16 mouse cellular contexts compared by ENCODE assay signal in genomic region chr10:20317466-20317865, GRCm38 (mm10). TPM values are rescaled to one million over a fixed set of nuclear protein-coding genes. Genes with fewer than 3 reads are reported as not detected.
DNase-seq lines count a peak whose midpoint lies in the region; ATAC-seq lines count a peak whose summit lies in the region.
"Had no signal": no experiment of that assay in that cellular context is flagged by ENCODE, and none has a peak within 500 bp of the region (broad histone marks: within the 10 kb centered on the region; RNA-seq: fewer than 3 reads in every experiment).

No protein-coding gene starts in this region.

- H3K4me2 ChIP-seq in heart, embryonic 11.5 days, result peak overlapping the region; percentile 38
- no peak overlapping the region for H3K4me2 ChIP-seq in midbrain, embryonic 11.5 days
- no peak overlapping the region for H3K4me2 ChIP-seq in midbrain, embryonic 14.5 days (ENCODE audit: low read length)
- H3K4me2 ChIP-seq: hindbrain, embryonic 13.5 days; limb, embryonic 12.5 days had no signal

- peaks cover 9% of the 10 kb centered on the region; the same call in 1 of the 2 replicates for H3K36me3 ChIP-seq in heart, embryonic 11.5 days (ENCODE audit: control insufficient read depth, insufficient read depth, low read length)
- H3K36me3 ChIP-seq in midbrain, embryonic 11.5 days (ENCODE audit: control insufficient read depth, insufficient read depth, low read length), result 0 out of 2 replicates have a peak, but pooled peaks cover 6% of the 10 kb centered on the region
- peaks cover 25% of the 10 kb centered on the region for H3K36me3 ChIP-seq in midbrain, embryonic 14.5 days (ENCODE audit: control insufficient read depth, insufficient read depth, low read length)

- 49% methylated on average over 5 of the region's 5 CpGs for WGBS in heart, embryonic 11.5 days (ENCODE audit: insufficient replicate concordance)
- 97% methylated on average over 5 of the region's 5 CpGs for WGBS in midbrain, embryonic 11.5 days
- 86% methylated on average over 5 of the region's 5 CpGs for WGBS in midbrain, embryonic 14.5 days

- H3K27ac ChIP-seq in heart, embryonic 11.5 days (ENCODE audit: low read depth, low read length), result no peak overlapping the region
- H3K27ac ChIP-seq in midbrain, embryonic 11.5 days (ENCODE audit: low read depth, low read length), result no peak overlapping the region
- H3K27ac ChIP-seq in midbrain, embryonic 14.5 days (replicated peaks; ENCODE audit: low read depth, low read length), result no peak overlapping the region
- H3K27ac ChIP-seq: forebrain, embryonic 10.5 days; hindbrain, embryonic 13.5 days; limb, embryonic 12.5 days had no signal

- no peak for DNase-seq in heart, adult 9 months (ENCODE audit: low spot score in 2 of 2)
- peak; percentile 80 for DNase-seq in midbrain, embryonic 11.5 days (ENCODE audit: low spot score, missing footprints)
- DNase-seq in midbrain, embryonic 14.5 days, result no peak
- peak; percentile 17 for DNase-seq in heart, postnatal 4 days
- no peak for DNase-seq in adrenal gland, adult 18-20 months (ENCODE audit: low spot score in 2 of 2)
- no peak for DNase-seq in layer of hippocampus, postnatal 14 days (ENCODE audit: low spot score in 2 of 2)
- DNase-seq: cerebellum, adult 18-20 months; lung, postnatal 10 days; right cerebral cortex, postnatal 4 days; thymus, adult 2 months had no signal

- H3K9ac ChIP-seq in heart, embryonic 11.5 days (ENCODE audit: low read depth, low read length), result no peak overlapping the region
- no peak overlapping the region for H3K9ac ChIP-seq in midbrain, embryonic 11.5 days (ENCODE audit: low read length)
- H3K9ac ChIP-seq in midbrain, embryonic 14.5 days (replicated peaks; ENCODE audit: low read length), result no peak overlapping the region
- H3K9ac ChIP-seq: hindbrain, embryonic 13.5 days; limb, embryonic 12.5 days had no signal

- no peaks in the 10 kb centered on the region for H3K9me3 ChIP-seq in heart, embryonic 11.5 days (replicated peaks; ENCODE audit: control insufficient read depth, low read length)
- no peaks in the 10 kb centered on the region for H3K9me3 ChIP-seq in midbrain, embryonic 11.5 days (ENCODE audit: control insufficient read depth, low read length)
- H3K9me3 ChIP-seq in midbrain, embryonic 14.5 days (ENCODE audit: control insufficient read depth, low read length), result no peaks in the 10 kb centered on the region
- H3K9me3 ChIP-seq: forebrain, embryonic 10.5 days; hindbrain, embryonic 13.5 days; limb, embryonic 12.5 days had no signal

- peaks cover 3% of the 10 kb centered on the region; the same call in 1 of the 2 replicates for H3K4me1 ChIP-seq in heart, embryonic 11.5 days (ENCODE audit: control insufficient read depth, insufficient read depth, low read length)
- H3K4me1 ChIP-seq in midbrain, embryonic 11.5 days (ENCODE audit: control insufficient read depth, insufficient read depth, low read length), result peaks cover 5% of the 10 kb centered on the region
- H3K4me1 ChIP-seq in midbrain, embryonic 14.5 days (ENCODE audit: control insufficient read depth, insufficient read depth, low read length), result peaks cover 15% of the 10 kb centered on the region

- peak overlapping the region; percentile 12; the same call in 1 of the 2 replicates for H3K4me3 ChIP-seq in heart, embryonic 11.5 days (ENCODE audit: low read depth, low read length)
- H3K4me3 ChIP-seq in midbrain, embryonic 11.5 days (ENCODE audit: low read depth, low read length), result no peak overlapping the region
- no peak overlapping the region for H3K4me3 ChIP-seq in midbrain, embryonic 14.5 days (replicated peaks; ENCODE audit: low read depth, low read length)
- H3K4me3 ChIP-seq: forebrain, embryonic 10.5 days; hindbrain, embryonic 13.5 days; limb, embryonic 12.5 days had no signal

- no peaks in the 10 kb centered on the region for H3K27me3 ChIP-seq in heart, embryonic 11.5 days (ENCODE audit: control insufficient read depth, insufficient read depth, low read length)
- H3K27me3 ChIP-seq in midbrain, embryonic 11.5 days (ENCODE audit: control insufficient read depth, insufficient read depth, low read length), result no peaks in the 10 kb centered on the region
- H3K27me3 ChIP-seq in midbrain, embryonic 14.5 days (ENCODE audit: control insufficient read depth, insufficient read depth, low read length), result no peaks in the 10 kb centered on the region
- H3K27me3 ChIP-seq: hindbrain, embryonic 13.5 days; limb, embryonic 12.5 days had no signal

- ATAC-seq in heart, embryonic 11.5 days (replicated peaks; ENCODE audit: insufficient number of reproducible peaks, low FRiP score, low TSS enrichment), result no peak
- ATAC-seq in midbrain, embryonic 11.5 days (ENCODE audit: low FRiP score), result no peak
- ATAC-seq in midbrain, embryonic 14.5 days (ENCODE audit: low FRiP score, low TSS enrichment), result no peak
- ATAC-seq: inflammation-experienced regulatory T-cells, adult 6 months had no signal

RNA-seq across cellular contexts. Expression of gene Bclaf1, which starts 5.2 kb away (rescaled TPM):
- 94.9 and 96.1 TPM in 2 replicates for polyA plus RNA-seq in heart, embryonic 11.5 days (2014; fragmentation: Nextera tagmentation; extraction: Ambion mirVana)
- 176 and 188 TPM in 2 replicates for polyA plus RNA-seq in midbrain, embryonic 11.5 days (2014; fragmentation: Nextera tagmentation; extraction: Ambion mirVana)
- polyA plus RNA-seq in midbrain, embryonic 14.5 days (2014; fragmentation: Nextera tagmentation; extraction: Ambion mirVana), result 113 and 148 TPM in 2 replicates
- 100 to 1,000 TPM in 1 of 2 experiments, 10 to 100 TPM in 1; 99.6 to 107 TPM for total RNA-seq in heart, postnatal 4 days (2021)
- total RNA-seq in adrenal gland, adult 18-20 months (2021), result 100 to 1,000 TPM in 1 of 2 experiments, 10 to 100 TPM in 1; 83.8 to 128 TPM
- total RNA-seq in layer of hippocampus, postnatal 14 days (2021), result 100 to 1,000 TPM; 120 to 133 TPM

RNA-seq across cellular contexts. Expression of gene Mtfr2, which starts 30.1 kb away (rescaled TPM):
- 1.5 and 2.1 TPM in 2 replicates for polyA plus RNA-seq in heart, embryonic 11.5 days (2014; fragmentation: Nextera tagmentation; extraction: Ambion mirVana)
- 1.4 TPM in 2 replicates for polyA plus RNA-seq in midbrain, embryonic 11.5 days (2014; fragmentation: Nextera tagmentation; extraction: Ambion mirVana)
- 0.47 and 0.68 TPM in 2 replicates for polyA plus RNA-seq in midbrain, embryonic 14.5 days (2014; fragmentation: Nextera tagmentation; extraction: Ambion mirVana)
- 1 to 10 TPM; 6.4 to 7.6 TPM for total RNA-seq in heart, postnatal 4 days (2021)
- total RNA-seq in adrenal gland, adult 18-20 months (2021), result under 1 TPM; 0.54 to 0.63 TPM
- total RNA-seq in layer of hippocampus, postnatal 14 days (2021), result under 1 TPM; 0.69 to 0.74 TPM
- total RNA-seq: gastrocnemius, adult 8-10 months had no signal

Comparison
In these comparisons a context has a peak if more than half of its experiments do, and no peak if none do; other contexts are left out.
1. DNase-seq: peak in midbrain, embryonic 11.5 days (single experiment) and heart, postnatal 4 days (single experiment); none in heart, adult 9 months (0 of 2), midbrain, embryonic 14.5 days (single experiment), adrenal gland, adult 18-20 months (0 of 2) and layer of hippocampus, postnatal 14 days (0 of 2).
2. RNA of gene Mtfr2, which starts 30.1 kb away (total RNA-seq): 6.4 to 7.6 TPM in heart, postnatal 4 days; 0.69 to 0.74 TPM in layer of hippocampus, postnatal 14 days and 0.54 to 0.63 TPM in adrenal gland, adult 18-20 months; every median in the first group is over 4 times any median in the second.